Mouse (Mus musculus) ES-E14 (cell line): ENCODE measurements around the gene Raver1.

Source experiments
- CHD2 ChIP-seq: IDR thresholded peaks from 2 replicates; pipeline ENCODE4 v1.6.1; 2014; ENCODE audit warnings: mild to moderate bottlenecking, low read depth, low read length, inconsistent platforms
- HCFC1 ChIP-seq: IDR thresholded peaks from 2 replicates; pipeline ENCODE4 v1.6.1; 2012; ENCODE audit warnings: low read length, inconsistent platforms, borderline replicate concordance; ENCODE audit not compliant: insufficient read depth

DNA sequence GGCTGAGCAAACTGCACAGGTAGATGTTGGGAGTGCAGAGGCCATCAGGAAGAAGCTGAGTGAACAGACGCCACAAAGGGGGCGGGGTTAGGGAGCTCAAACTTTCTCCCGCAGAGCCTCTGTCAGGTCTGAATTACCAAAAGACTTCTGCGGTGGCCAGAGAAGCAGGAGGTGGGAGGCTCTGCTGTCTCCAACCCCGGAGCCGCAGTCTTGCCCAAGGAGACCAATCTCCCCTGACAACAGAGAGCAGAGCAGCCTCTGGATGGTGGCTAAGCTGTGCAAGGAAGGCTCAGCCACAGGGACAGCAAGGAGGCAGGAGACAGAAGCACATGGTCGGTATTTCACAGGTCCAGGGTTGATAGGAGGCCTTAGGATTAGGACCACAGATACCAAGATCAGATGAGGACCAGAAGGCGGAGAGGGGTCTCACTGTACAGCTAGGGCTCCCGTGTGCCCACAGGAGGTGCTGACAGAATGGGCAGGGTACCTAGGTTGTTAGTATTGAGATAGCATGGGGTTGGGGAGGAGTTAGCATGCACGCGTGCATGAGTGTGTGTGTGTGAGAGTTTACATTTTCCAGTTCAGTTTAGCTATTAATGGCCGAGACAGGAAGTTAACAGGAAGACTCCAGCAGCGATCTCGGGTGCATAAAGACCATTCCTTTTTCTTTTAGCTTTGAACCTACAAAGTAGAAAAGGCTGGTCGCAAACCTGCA, 8.8 kb upstream of the Raver1 start:
- no peak for TF ChIP-seq CHD2
- TF ChIP-seq HCFC1, result no peak
